8 mouse cellular contexts compared by ENCODE assay signal in genomic region chr7:30453766-30454165, GRCm38 (mm10). TPM values are rescaled to one million over a fixed set of nuclear protein-coding genes. Genes with fewer than 3 reads are reported as not detected.
DNase-seq lines count a peak whose midpoint lies in the region; ATAC-seq lines count a peak whose summit lies in the region.

No protein-coding gene starts in this region.

- peak; percentile 70 for DNase-seq in testis, postnatal 10 days (ENCODE audit: low spot score)
- no peak for DNase-seq in testis, postnatal 14 days (ENCODE audit: low spot score)
- DNase-seq in kidney, postnatal 4 days = peak; percentile 80 to 84
- DNase-seq in midbrain, embryonic 14.5 days = peak; percentile 17
- DNase-seq in right cerebral cortex, postnatal 4 days = no peak
- no peak for DNase-seq in frontal cortex, postnatal 10 days (ENCODE audit: low spot score in 2 of 2)
- no peak for DNase-seq in adrenal gland, postnatal 25 days

- peaks cover 24% of the 10 kb centered on the region for H3K4me1 ChIP-seq in midbrain, embryonic 14.5 days (ENCODE audit: control insufficient read depth, insufficient read depth, low read length)

- H3K27me3 ChIP-seq in midbrain, embryonic 14.5 days (ENCODE audit: control insufficient read depth, insufficient read depth, low read length) = peaks cover 42% of the 10 kb centered on the region

- whole genome bisulfite sequencing in midbrain, embryonic 14.5 days = 3% methylated on average over 25 of the region's 25 CpGs

- peak; percentile 31 to 76; a peak in 3 of 4 replicates for ATAC-seq in hematopoietic stem cell, adult 5-6 weeks (replicated peaks in 1 of 2; ENCODE audit: insufficient read depth in 1 of 2, low FRiP score in 2 of 2, low TSS enrichment in 1 of 2, low read depth in 1 of 2, poor library complexity in 2 of 2, severe bottlenecking in 2 of 2)
- ATAC-seq in midbrain, embryonic 14.5 days (ENCODE audit: low FRiP score, low TSS enrichment) = no peak

- H3K27ac ChIP-seq in midbrain, embryonic 14.5 days (replicated peaks; ENCODE audit: low read depth, low read length) = no peak overlapping the region

- no peak overlapping the region for H3K9ac ChIP-seq in midbrain, embryonic 14.5 days (replicated peaks; ENCODE audit: low read length)

- peak overlapping the region; percentile 31 for H3K4me2 ChIP-seq in midbrain, embryonic 14.5 days (ENCODE audit: low read length)

- H3K36me3 ChIP-seq in midbrain, embryonic 14.5 days (ENCODE audit: control insufficient read depth, insufficient read depth, low read length) = no peaks in the 10 kb centered on the region

- H3K9me3 ChIP-seq in midbrain, embryonic 14.5 days (ENCODE audit: control insufficient read depth, low read length) = no peaks in the 10 kb centered on the region

- H3K4me3 ChIP-seq in midbrain, embryonic 14.5 days (replicated peaks; ENCODE audit: low read depth, low read length) = no peak overlapping the region

RNA-seq across cellular contexts. Expression of gene Kirrel2, which starts 3.7 kb away (rescaled TPM):
- total RNA-seq in hematopoietic stem cell, adult 5-6 weeks (2017) = not detected in 2 replicates
- polyA plus RNA-seq in midbrain, embryonic 14.5 days (2014; fragmentation: Nextera tagmentation; extraction: Ambion mirVana) = 5.0 and 5.7 TPM in 2 replicates
- not detected in 2 replicates for total RNA-seq in adrenal gland, postnatal 25 days (2021)

RNA-seq across cellular contexts. Expression of gene Nphs1, which starts 4.3 kb away (rescaled TPM):
- 0.55 and 1.4 TPM in 2 replicates for total RNA-seq in hematopoietic stem cell, adult 5-6 weeks (2017)
- polyA plus RNA-seq in midbrain, embryonic 14.5 days (2014; fragmentation: Nextera tagmentation; extraction: Ambion mirVana) = 0.74 and 1.4 TPM in 2 replicates
- not detected in 2 replicates for total RNA-seq in adrenal gland, postnatal 25 days (2021)

RNA-seq across cellular contexts. Expression of gene Aplp1, which starts 8.4 kb away (rescaled TPM):
- not detected in 2 replicates for total RNA-seq in hematopoietic stem cell, adult 5-6 weeks (2017)
- 662 and 710 TPM in 2 replicates for polyA plus RNA-seq in midbrain, embryonic 14.5 days (2014; fragmentation: Nextera tagmentation; extraction: Ambion mirVana)
- total RNA-seq in adrenal gland, postnatal 25 days (2021) = 19.6 and 29.9 TPM in 2 replicates

RNA-seq across cellular contexts. Expression of gene Nfkbid, which starts 32.2 kb away (rescaled TPM):
- total RNA-seq in hematopoietic stem cell, adult 5-6 weeks (2017) = 40.3 and 45.4 TPM in 2 replicates
- polyA plus RNA-seq in midbrain, embryonic 14.5 days (2014; fragmentation: Nextera tagmentation; extraction: Ambion mirVana) = 1.4 and 2.3 TPM in 2 replicates
- 1.2 and 2.1 TPM in 2 replicates for total RNA-seq in adrenal gland, postnatal 25 days (2021)

RNA-seq across cellular contexts. Expression of gene Hcst, which starts 34.1 kb away (rescaled TPM):
- 11.6 and 14.3 TPM in 2 replicates for total RNA-seq in hematopoietic stem cell, adult 5-6 weeks (2017)
- polyA plus RNA-seq in midbrain, embryonic 14.5 days (2014; fragmentation: Nextera tagmentation; extraction: Ambion mirVana) = 0.58 TPM in 1 of 2 replicates, not detected in the other
- total RNA-seq in adrenal gland, postnatal 25 days (2021) = 2.6 TPM in 1 of 2 replicates, not detected in the other

Comparison
In these comparisons a context has a peak if more than half of its experiments do, and no peak if none do; other contexts are left out.
1. DNase-seq: peak in testis, postnatal 10 days (single experiment), kidney, postnatal 4 days (2 of 2) and midbrain, embryonic 14.5 days (single experiment); none in testis, postnatal 14 days (single experiment), right cerebral cortex, postnatal 4 days (single experiment), frontal cortex, postnatal 10 days (0 of 2) and adrenal gland, postnatal 25 days (single experiment).
2. RNA of gene Aplp1, which starts 8.4 kb away (total RNA-seq): 19.6 to 29.9 TPM in adrenal gland, postnatal 25 days; not detected in hematopoietic stem cell, adult 5-6 weeks; every median in the first group is over 10 times any median in the second.